Mouse (Mus musculus) neural tube, embryonic 14.5 days (tissue): ENCODE measurements at regions not wholly inside any gene's neighbourhood (a gene's known extent, or its start where the extent isn't known, plus 50 kb on each side); places are given as distances from the start of the nearest gene placed in this dataset.

Source experiments
- ATAC-seq: fragments of 200-750 bp; cut with Nextera tagmentation; 2 replicates; pipeline ENCODE4 v1.8.0; 2017; ENCODE audit warnings: low read depth, mild to moderate bottlenecking, moderate TSS enrichment, moderate library complexity
- H3K27ac ChIP-seq: fragments of 300-500 bp; sonication (generic); 2 replicates; pipeline ENCODE4 v1.5.1; 2014; ENCODE audit warnings: low read depth, mild to moderate bottlenecking, control low read depth, low read length, moderate library complexity, mixed read lengths
- H3K27me3 ChIP-seq: fragments of 300-500 bp; sonication (generic); 2 replicates; pipeline ENCODE4 v1.6.1; 2014; ENCODE audit warnings: low read length; ENCODE audit not compliant: control insufficient read depth, insufficient read depth
- H3K36me3 ChIP-seq: fragments of 300-500 bp; sonication (generic); 2 replicates; pipeline ENCODE4 v1.6.1; 2014; ENCODE audit warnings: low read length, mixed read lengths; ENCODE audit not compliant: control insufficient read depth, insufficient read depth
- H3K4me1 ChIP-seq: fragments of 300-500 bp; sonication (generic); 2 replicates; pipeline ENCODE4 v1.6.1; 2014; ENCODE audit warnings: low read length; ENCODE audit not compliant: control insufficient read depth, insufficient read depth
- H3K4me2 ChIP-seq: fragments of 300-500 bp; sonication (generic); 2 replicates; pipeline ENCODE4 v1.6.1; 2014; ENCODE audit warnings: mild to moderate bottlenecking, low read depth, low read length, control low read depth
- H3K4me3 ChIP-seq: fragments of 300-500 bp; sonication (generic); 2 replicates; pipeline ENCODE4 v1.5.1; 2014; ENCODE audit warnings: low read depth, low read length, control low read depth, mixed read lengths
- H3K9ac ChIP-seq: fragments of 300-500 bp; sonication (generic); replicated peaks from 2 replicates; pipeline ENCODE4 v1.6.1; 2014; ENCODE audit warnings: low read depth, mild to moderate bottlenecking, control low read depth, low read length, mixed read lengths
- H3K9me3 ChIP-seq: fragments of 300-500 bp; sonication (generic); 2 replicates; pipeline ENCODE4 v1.6.1; 2016; ENCODE audit warnings: low read length; ENCODE audit not compliant: control insufficient read depth
- WGBS: fragments of 180-500 bp; shearing (Covaris S2); extraction: QIAGEN DNeasy Blood & Tissue Kit; methylation state at CpG from one replicate; pipeline ENCODE4 v1.1.7; 2014; 5-methylcytosine and 5-hydroxymethylcytosine counted together

DNA sequence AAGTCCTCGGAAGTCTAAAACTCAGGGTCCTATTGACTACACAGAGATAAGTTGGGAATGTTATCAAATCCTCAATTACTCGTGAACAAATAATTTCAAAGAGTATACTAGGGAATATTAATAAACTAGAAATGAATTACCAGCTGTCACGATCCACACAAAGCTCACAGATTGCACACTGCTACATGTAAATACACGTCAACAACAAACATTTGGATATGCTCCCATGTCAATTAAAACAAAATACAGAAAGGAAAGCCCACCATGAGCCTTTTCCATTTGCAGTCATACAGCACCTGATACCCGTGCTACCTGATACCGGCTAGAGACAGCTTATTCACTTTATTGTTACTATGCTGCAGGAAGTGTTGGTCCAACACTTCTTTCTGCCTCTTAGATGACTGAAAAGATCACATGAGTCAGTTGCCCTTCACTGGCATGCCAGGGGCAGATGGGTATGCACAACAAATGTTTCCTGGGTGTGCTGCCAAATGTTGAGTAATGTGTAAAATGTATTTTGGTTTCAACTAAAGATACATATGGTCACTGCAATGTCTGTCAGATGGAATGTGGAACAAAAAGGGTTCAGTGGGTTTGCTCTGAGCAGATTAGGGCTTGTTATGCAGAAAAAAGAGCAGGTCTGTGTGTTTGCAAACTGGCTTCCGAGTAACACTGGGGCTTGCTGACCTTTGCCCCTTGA lies 212.6 kb upstream of the Ube2e3 start:
- whole genome bisulfite sequencing, result 73% methylated on average over 7 of the region's 7 CpGs
- H3K9me3 ChIP-seq, result no peaks in the 10 kb centered on the region
- H3K4me2 ChIP-seq, result no peak overlapping the region
- no peaks in the 10 kb centered on the region for H3K27me3 ChIP-seq
- H3K36me3 ChIP-seq, result no peaks in the 10 kb centered on the region
- H3K4me1 ChIP-seq, result no peaks in the 10 kb centered on the region
- no peak overlapping the region for H3K9ac ChIP-seq
- ATAC-seq, result no peak
- H3K27ac ChIP-seq, result no peak overlapping the region
- H3K4me3 ChIP-seq, result no peak overlapping the region

GRCm38 (mm10) chr2:78651549-78651948 lies 216.4 kb upstream of the Ube2e3 start:
- no peak overlapping the region for H3K9ac ChIP-seq
- no peaks in the 10 kb centered on the region for H3K4me1 ChIP-seq
- H3K27ac ChIP-seq, result no peak overlapping the region
- no peak for ATAC-seq
- 63% methylated on average over 2 of the region's 2 CpGs for whole genome bisulfite sequencing
- no peak overlapping the region for H3K4me3 ChIP-seq
- H3K27me3 ChIP-seq, result no peaks in the 10 kb centered on the region
- H3K4me2 ChIP-seq, result no peak overlapping the region
- no peaks in the 10 kb centered on the region for H3K36me3 ChIP-seq
- no peaks in the 10 kb centered on the region for H3K9me3 ChIP-seq

GRCm38 (mm10) chr2:78640361-78640760 lies 227.6 kb upstream of the Ube2e3 start:
- Histone ChIP-seq H3K4me2 (no peak overlapping the region), H3K27me3 (no peaks in the 10 kb centered on the region), H3K9ac (no peak overlapping the region), H3K36me3 (no peaks in the 10 kb centered on the region), H3K27ac (no peak overlapping the region), H3K9me3 (no peaks in the 10 kb centered on the region), H3K4me1 (no peaks in the 10 kb centered on the region), H3K4me3 (no peak overlapping the region)
- 90% methylated on average over 6 of the region's 6 CpGs for WGBS
- no peak for ATAC-seq

GRCm38 (mm10) chr2:78625264-78625663 lies 242.7 kb upstream of the Ube2e3 start:
- no peaks in the 10 kb centered on the region for H3K4me1 ChIP-seq
- no peak for ATAC-seq
- H3K4me3 ChIP-seq, result no peak overlapping the region
- H3K9me3 ChIP-seq, result no peaks in the 10 kb centered on the region
- H3K36me3 ChIP-seq, result no peaks in the 10 kb centered on the region
- no peaks in the 10 kb centered on the region for H3K27me3 ChIP-seq
- no peak overlapping the region for H3K4me2 ChIP-seq
- 70% methylated on average over 4 of the region's 4 CpGs for WGBS
- H3K9ac ChIP-seq, result no peak overlapping the region
- H3K27ac ChIP-seq, result no peak overlapping the region

- Histone ChIP-seq H3K4me1 (no peaks in the 10 kb centered on the region), H3K9ac (no peak overlapping the region), H3K36me3 (no peaks in the 10 kb centered on the region), H3K27me3 (no peaks in the 10 kb centered on the region), H3K4me2 (no peak overlapping the region), H3K9me3 (no peaks in the 10 kb centered on the region), H3K27ac (no peak overlapping the region), H3K4me3 (no peak overlapping the region)
- ATAC-seq, result no peak
Observed at GRCm38 (mm10) chr2:78606388-78606787, 261.5 kb upstream of the Ube2e3 start.

GRCm38 (mm10) chr2:78600753-78601152 lies 267.2 kb upstream of the Ube2e3 start:
- 90% methylated on average over 2 of the region's 2 CpGs for WGBS
- ATAC-seq, result no peak

DNA sequence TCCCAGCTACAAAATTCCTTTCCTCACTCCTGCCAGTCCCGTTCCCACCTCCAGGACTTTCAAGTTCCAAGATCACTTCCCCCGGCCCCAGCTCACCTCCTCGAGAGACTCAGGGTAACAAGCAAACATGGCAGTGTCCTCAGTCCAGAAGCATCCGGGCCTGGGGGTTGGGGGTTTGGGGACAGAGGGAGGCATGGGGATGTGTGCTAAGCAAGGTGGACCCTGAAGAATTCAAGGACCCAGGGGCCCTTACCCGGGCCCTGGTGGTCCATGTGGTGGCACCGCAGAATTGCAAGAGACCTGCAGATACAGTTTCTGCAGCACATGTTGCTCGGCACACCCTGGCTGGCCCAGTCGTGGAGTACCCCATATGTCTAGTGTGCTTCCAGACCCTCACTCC lies 269.9 kb upstream of the Ube2e3 start:
- 94% methylated on average over 8 of the region's 8 CpGs for WGBS
- no peaks in the 10 kb centered on the region for H3K27me3 ChIP-seq
- H3K4me2 ChIP-seq, result no peak overlapping the region
- no peak overlapping the region for H3K9ac ChIP-seq
- H3K27ac ChIP-seq, result no peak overlapping the region
- H3K9me3 ChIP-seq, result no peaks in the 10 kb centered on the region
- H3K36me3 ChIP-seq, result no peaks in the 10 kb centered on the region
- H3K4me1 ChIP-seq, result no peaks in the 10 kb centered on the region
- no peak overlapping the region for H3K4me3 ChIP-seq
- ATAC-seq, result no peak

More at GRCm38 (mm10) chr2:78600753-78601152, 267.2 kb upstream of the Ube2e3 start:
- H3K27ac ChIP-seq, result no peak overlapping the region
- no peak overlapping the region for H3K9ac ChIP-seq
- no peaks in the 10 kb centered on the region for H3K9me3 ChIP-seq
- no peaks in the 10 kb centered on the region for H3K27me3 ChIP-seq
- no peaks in the 10 kb centered on the region for H3K4me1 ChIP-seq
- H3K36me3 ChIP-seq, result no peaks in the 10 kb centered on the region
- H3K4me3 ChIP-seq, result no peak overlapping the region
- H3K4me2 ChIP-seq, result no peak overlapping the region

- Histone ChIP-seq H3K36me3 (no peaks in the 10 kb centered on the region), H3K9ac (no peak overlapping the region), H3K4me2 (no peak overlapping the region), H3K4me1 (no peaks in the 10 kb centered on the region), H3K27ac (no peak overlapping the region), H3K27me3 (no peaks in the 10 kb centered on the region), H3K9me3 (no peaks in the 10 kb centered on the region), H3K4me3 (no peak overlapping the region)
- no peak for ATAC-seq
- WGBS, result 77% methylated on average over 2 of the region's 2 CpGs
Observed at GRCm38 (mm10) chr2:78596251-78596650, 271.7 kb upstream of the Ube2e3 start.

DNA sequence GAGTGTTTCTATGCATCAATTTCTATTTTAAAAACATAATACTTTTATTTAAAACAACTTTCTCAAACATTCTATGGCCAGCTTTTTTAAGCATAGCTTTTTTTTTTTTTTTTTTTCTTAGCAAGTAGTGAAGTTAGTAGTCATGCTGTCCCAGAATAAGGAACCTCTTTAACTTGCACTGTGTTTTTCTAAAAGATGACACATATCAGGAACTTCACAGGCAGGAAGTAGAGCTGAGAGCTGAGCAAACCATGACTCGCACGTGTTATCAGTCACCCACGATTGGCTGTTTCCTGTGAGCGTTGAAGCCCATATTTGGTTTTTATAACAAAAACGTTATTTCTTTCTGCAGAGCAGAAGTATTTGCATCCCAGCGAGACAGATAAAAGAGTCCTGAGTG lies 287.9 kb upstream of the Ube2e3 start:
- no peaks in the 10 kb centered on the region for H3K27me3 ChIP-seq
- 65% methylated on average over 6 of the region's 6 CpGs for WGBS
- H3K9ac ChIP-seq, result no peak overlapping the region
- no peak overlapping the region for H3K27ac ChIP-seq
- no peak for ATAC-seq
- H3K36me3 ChIP-seq, result no peaks in the 10 kb centered on the region
- no peak overlapping the region for H3K4me2 ChIP-seq
- H3K4me3 ChIP-seq, result no peak overlapping the region
- no peaks in the 10 kb centered on the region for H3K9me3 ChIP-seq
- no peaks in the 10 kb centered on the region for H3K4me1 ChIP-seq
